Mouse (Mus musculus) limb, embryonic 13.5 days (tissue): ENCODE data around the gene Rnf17. TPM values are rescaled to one million over a fixed set of nuclear protein-coding genes. Genes with fewer than 3 reads are reported as not detected.

ENCODE experiments used
- ATAC-seq: fragments of 200-750 bp; cut with Nextera tagmentation; 2 replicates; pipeline ENCODE4 v1.8.0; 2017; ENCODE audit warnings: low read depth, moderate number of reproducible peaks, moderate TSS enrichment; ENCODE audit not compliant: low FRiP score
- H3K27ac ChIP-seq: fragments of 300-500 bp; sonication (generic); 2 replicates; pipeline ENCODE4 v1.5.1; 2015; ENCODE audit warnings: inconsistent platforms, mild to moderate bottlenecking, moderate library complexity
- H3K27me3 ChIP-seq: fragments of 300-500 bp; sonication (generic); 2 replicates; pipeline ENCODE4 v1.6.1; 2015; ENCODE audit warnings: mild to moderate bottlenecking, inconsistent platforms
- H3K36me3 ChIP-seq: fragments of 300-500 bp; sonication (generic); 2 replicates; pipeline ENCODE4 v1.6.1; 2015; ENCODE audit warnings: inconsistent platforms, mild to moderate bottlenecking, moderate library complexity
- H3K4me1 ChIP-seq: fragments of 300-500 bp; sonication (generic); 2 replicates; pipeline ENCODE4 v1.6.1; 2015; ENCODE audit warnings: inconsistent platforms
- H3K4me2 ChIP-seq: fragments of 300-500 bp; sonication (generic); replicated peaks from 2 replicates; pipeline ENCODE4 v1.6.1; 2015; ENCODE audit warnings: inconsistent platforms, mild to moderate bottlenecking, moderate library complexity
- H3K4me3 ChIP-seq: fragments of 300-500 bp; sonication (generic); 2 replicates; pipeline ENCODE4 v1.5.1; 2015; ENCODE audit warnings: moderate library complexity, mild to moderate bottlenecking, inconsistent platforms
- H3K9ac ChIP-seq: fragments of 300-500 bp; sonication (generic); 2 replicates; pipeline ENCODE4 v1.6.1; 2015; ENCODE audit warnings: mild to moderate bottlenecking, inconsistent platforms
- H3K9me3 ChIP-seq: fragments of 300-500 bp; sonication (generic); 2 replicates; pipeline ENCODE4 v1.6.1; 2016; ENCODE audit warnings: inconsistent platforms
- WGBS: fragments of 180-500 bp; shearing (Covaris S2); methylation state at CpG from one replicate; pipeline ENCODE4 v1.1.7; 2015; 5-methylcytosine and 5-hydroxymethylcytosine counted together
- polyA plus RNA-seq: library from polyadenylated mRNA; unstranded; fragments of >200 nt; fragmentation: Nextera tagmentation; extraction: Ambion mirVana; gene quantifications from 2 replicates; pipeline ENCODE4 v1.2.1, GENCODE M21; 2015

Rnf17 gene
- polyA plus RNA-seq, 1 experiment from 2014 or later: 1.3 TPM

DNA sequence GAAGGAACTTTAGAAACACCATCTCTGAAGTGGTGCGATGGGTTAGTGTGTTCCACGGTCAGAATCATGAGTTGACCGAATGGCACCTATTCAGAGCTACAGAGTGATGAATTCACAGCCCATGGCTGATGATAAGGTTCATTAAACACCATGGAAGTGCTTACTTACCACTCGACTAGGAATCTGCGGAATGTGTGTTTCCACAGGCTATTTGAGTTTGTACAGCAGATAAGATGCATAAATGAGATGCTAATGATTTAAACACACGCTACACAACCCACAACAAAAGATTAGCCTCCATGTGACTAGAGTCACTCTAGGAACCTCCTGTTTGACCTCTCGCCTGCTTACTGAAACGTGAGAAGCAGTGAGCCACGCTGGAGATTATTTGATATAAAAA lies 23.0 kb upstream of the Rnf17 start:
- Histone ChIP-seq H3K27me3 (no peaks in the 10 kb centered on the region), H3K9me3 (no peaks in the 10 kb centered on the region), H3K4me3 (no peak overlapping the region), H3K4me2 (no peak overlapping the region), H3K27ac (no peak overlapping the region), H3K9ac (no peak overlapping the region), H3K36me3 (no peaks in the 10 kb centered on the region), H3K4me1 (no peaks in the 10 kb centered on the region)
- ATAC-seq: no peak
- WGBS: 73% methylated on average over 9 of the region's 9 CpGs

DNA sequence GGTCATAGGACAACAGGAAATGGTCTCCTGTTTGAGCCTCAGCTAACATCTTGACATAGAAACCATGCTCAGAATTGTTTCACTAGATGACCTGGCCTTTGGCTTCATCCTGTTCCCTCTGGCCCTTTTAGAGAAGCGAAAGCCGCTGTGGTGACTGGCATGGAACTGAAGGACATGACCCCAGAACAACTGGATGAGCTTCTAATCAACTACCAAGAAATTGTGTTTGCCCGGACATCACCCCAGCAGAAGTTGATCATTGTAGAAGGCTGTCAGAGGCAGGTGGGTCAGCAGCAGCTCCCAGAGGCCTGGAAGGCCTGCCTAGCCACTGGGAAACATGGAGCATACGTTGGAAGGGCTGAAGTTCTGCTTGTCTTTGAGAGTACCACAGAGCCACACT lies 20.0 kb upstream of the Rnf17 start:
- WGBS: 85% methylated on average over 4 of the region's 4 CpGs
- no peaks in the 10 kb centered on the region for H3K27me3 ChIP-seq

DNA sequence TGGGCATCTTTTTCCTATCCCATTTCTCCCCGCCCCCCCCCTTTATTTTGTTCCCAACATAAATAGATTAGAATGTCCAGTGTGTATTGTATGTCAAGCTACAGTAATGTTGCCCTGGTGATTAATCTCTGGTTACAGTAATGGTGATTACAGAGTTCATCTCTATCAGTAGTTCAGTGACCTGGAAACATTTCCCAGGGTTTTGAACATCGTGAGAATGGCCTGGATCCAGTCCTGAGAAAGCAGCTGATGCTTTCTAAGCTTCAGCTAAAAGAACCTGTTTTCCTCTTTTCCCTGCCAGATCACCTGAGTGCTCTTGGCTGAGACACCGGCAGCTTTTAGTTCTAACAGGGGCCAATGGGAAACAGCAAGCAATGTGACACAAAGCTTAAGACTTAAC lies 12.1 kb upstream of the Rnf17 start:
- H3K27ac ChIP-seq: no peak overlapping the region
- no peak overlapping the region for H3K4me3 ChIP-seq

More for the DNA sequence above, 20.0 kb upstream of the Rnf17 start:
- Histone ChIP-seq H3K4me3 (no peak overlapping the region), H3K4me2 (no peak overlapping the region), H3K9me3 (no peaks in the 10 kb centered on the region), H3K27ac (no peak overlapping the region), H3K36me3 (no peaks in the 10 kb centered on the region), H3K9ac (no peak overlapping the region), H3K4me1 (no peaks in the 10 kb centered on the region)
- no peak for ATAC-seq

DNA sequence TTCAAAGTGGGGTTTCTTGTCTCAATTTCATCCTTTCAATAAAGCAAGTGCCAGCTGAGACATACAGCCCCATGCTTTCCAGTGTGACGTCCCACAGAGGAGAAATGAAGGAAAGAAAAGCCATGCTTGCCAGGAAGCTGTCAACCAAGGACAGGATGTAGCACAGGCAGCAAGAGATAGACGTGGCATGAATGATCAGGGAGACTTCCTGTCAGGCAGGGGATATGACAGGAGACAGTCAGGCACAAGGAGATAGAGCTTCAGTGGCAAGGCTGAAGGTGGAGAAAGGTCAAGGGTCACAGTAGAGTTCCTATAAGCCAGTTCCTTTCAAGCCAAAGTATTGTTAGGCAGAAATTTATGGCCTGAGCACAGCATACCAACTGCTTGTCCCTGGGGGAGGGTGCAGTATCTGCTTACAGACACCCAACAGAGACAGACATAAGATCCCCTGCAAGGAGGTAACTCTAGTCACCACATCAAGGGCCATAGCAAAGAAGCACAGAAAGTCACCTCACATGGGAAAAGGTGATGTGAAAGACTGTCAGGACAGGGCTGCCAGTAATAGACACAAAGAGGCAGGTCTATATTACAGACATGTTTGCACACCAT lies 8.6 kb upstream of the Rnf17 start:
- Histone ChIP-seq H3K9me3 (no peaks in the 10 kb centered on the region), H3K4me2 (no peak overlapping the region), H3K9ac (no peak overlapping the region), H3K36me3 (no peaks in the 10 kb centered on the region), H3K4me3 (no peak overlapping the region), H3K27ac (no peak overlapping the region), H3K4me1 (no peaks in the 10 kb centered on the region), H3K27me3 (no peaks in the 10 kb centered on the region)
- ATAC-seq: no peak
- WGBS: 22% methylated on average over 2 of the region's 2 CpGs

More for the DNA sequence above, 12.1 kb upstream of the Rnf17 start:
- ATAC-seq: no peak
- WGBS: 85% methylated on average over 3 of the region's 3 CpGs
- Histone ChIP-seq H3K4me2 (no peak overlapping the region), H3K27me3 (no peaks in the 10 kb centered on the region), H3K4me1 (no peaks in the 10 kb centered on the region), H3K36me3 (no peaks in the 10 kb centered on the region), H3K9ac (no peak overlapping the region), H3K9me3 (no peaks in the 10 kb centered on the region)

DNA sequence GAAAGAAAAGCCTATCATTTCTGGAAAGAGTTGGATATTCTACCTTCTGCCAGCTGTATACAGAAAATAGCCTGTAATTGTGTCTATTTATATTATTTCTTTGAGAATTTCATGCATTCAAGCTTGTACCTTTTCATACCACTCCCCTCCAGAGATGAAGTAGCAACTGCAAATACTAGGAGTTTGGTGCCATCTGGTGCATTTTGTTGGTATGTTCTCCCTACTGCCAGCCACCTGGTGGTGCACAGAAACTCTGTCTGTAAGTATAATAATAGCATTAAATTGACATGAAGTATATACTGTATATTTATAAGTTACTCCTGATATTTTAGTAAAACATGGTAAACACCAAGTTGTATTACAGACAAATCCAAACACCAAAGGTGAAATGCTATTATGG lies 4.4 kb upstream of the Rnf17 start:
- no peak for ATAC-seq
- no peak overlapping the region for H3K27ac ChIP-seq
- no peak overlapping the region for H3K9ac ChIP-seq
- no peak overlapping the region for H3K4me3 ChIP-seq
- no peaks in the 10 kb centered on the region for H3K9me3 ChIP-seq
- H3K4me1 ChIP-seq: no peaks in the 10 kb centered on the region
- no peaks in the 10 kb centered on the region for H3K36me3 ChIP-seq
- no peak overlapping the region for H3K4me2 ChIP-seq
- no peaks in the 10 kb centered on the region for H3K27me3 ChIP-seq

DNA sequence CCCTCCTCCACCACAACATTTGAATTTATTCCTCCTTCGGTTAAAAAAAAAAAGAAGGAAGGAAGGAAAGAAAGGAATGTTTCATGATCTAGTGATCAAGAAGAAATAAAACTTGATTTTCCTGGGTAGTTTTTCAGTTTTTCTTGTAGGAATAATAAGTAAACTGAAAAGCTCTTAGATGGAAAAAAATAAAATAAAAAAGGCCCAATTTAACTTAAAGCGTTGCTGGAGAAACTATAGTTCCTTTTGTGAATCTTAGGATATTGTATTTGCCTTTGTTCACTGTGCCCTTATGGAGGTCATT lies 643 bp downstream of the Rnf17 start:
- Histone ChIP-seq H3K4me3 (no peak overlapping the region), H3K4me2 (no peak overlapping the region), H3K27ac (no peak overlapping the region), H3K36me3 (no peaks in the 10 kb centered on the region), H3K9ac (no peak overlapping the region), H3K27me3 (no peaks in the 10 kb centered on the region), H3K9me3 (no peaks in the 10 kb centered on the region), H3K4me1 (no peaks in the 10 kb centered on the region)
- no peak for ATAC-seq
- WGBS: 92% methylated on average over 2 of the region's 2 CpGs

DNA sequence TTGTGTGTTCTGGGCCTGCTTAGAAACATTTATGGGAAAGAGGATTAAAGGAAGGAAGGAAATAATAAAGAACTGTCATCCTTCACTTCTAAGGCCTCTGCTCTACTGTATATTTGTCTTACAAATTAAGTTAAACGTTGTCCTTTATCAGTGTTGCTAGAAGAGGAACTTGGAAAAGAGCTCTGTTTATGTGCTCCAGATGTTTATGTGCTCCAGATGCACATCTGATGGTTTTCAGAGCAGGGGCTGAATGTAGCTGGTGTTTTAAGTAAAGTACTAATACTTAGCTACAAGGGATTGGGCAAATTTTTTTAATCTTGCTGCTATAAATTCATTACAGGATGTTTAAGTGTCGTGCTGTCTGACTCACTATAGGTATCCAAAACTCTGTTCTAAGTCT lies 59.7 kb downstream of the Rnf17 start:
- Histone ChIP-seq H3K9ac (no peak overlapping the region), H3K9me3 (no peaks in the 10 kb centered on the region), H3K4me2 (no peak overlapping the region), H3K27ac (no peak overlapping the region), H3K27me3 (no peaks in the 10 kb centered on the region), H3K4me1 (no peaks in the 10 kb centered on the region), H3K36me3 (no peaks in the 10 kb centered on the region), H3K4me3 (no peak overlapping the region)
- 34% methylated on average over 2 of the region's 2 CpGs for WGBS
- ATAC-seq: no peak

DNA sequence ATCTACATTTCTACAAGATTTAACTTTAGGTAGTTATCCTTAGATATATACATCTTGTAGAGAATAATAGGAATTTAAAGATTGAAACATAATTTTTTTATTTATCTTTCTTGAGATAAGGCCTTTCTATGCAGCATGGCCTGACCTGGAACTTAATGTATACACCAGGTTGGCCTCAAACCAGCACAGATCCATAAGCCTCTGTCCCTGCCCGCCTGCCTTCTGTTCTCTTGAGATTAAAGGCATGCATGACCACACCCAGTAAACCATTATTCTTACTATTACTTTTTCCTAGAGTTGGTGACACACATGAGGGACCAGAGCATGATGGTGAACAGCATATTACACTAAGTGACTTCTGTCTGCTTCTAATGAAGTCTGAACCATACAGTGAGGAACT lies 60.3 kb downstream of the Rnf17 start:
- H3K36me3 ChIP-seq: no peaks in the 10 kb centered on the region
- no peaks in the 10 kb centered on the region for H3K4me1 ChIP-seq
- H3K27me3 ChIP-seq: no peaks in the 10 kb centered on the region
- no peak for ATAC-seq
- no peak overlapping the region for H3K9ac ChIP-seq
- H3K27ac ChIP-seq: no peak overlapping the region
- no peaks in the 10 kb centered on the region for H3K9me3 ChIP-seq
- WGBS: 77% methylated on average over 1 of the region's 1 CpGs
- H3K4me2 ChIP-seq: no peak overlapping the region
- no peak overlapping the region for H3K4me3 ChIP-seq

DNA sequence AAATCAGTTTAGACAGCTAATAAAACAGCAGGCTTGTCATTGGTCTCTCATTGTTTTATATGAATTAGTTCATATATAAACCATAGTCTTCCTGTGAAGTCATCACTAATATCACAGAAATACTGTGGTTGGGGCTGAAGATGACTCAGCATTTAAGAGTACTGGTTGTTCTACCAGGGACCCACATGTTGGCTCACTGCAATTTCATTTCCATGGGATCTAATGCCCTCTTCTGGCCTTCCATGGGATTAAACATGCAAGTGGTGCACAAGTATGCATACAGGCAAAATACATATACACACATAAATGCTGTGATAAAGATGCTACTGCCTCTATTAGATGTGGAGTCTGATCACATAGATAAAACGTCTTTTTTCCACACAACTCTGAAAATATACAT lies 65.8 kb downstream of the Rnf17 start:
- Histone ChIP-seq H3K9ac (no peak overlapping the region), H3K27me3 (no peaks in the 10 kb centered on the region), H3K4me3 (no peak overlapping the region), H3K36me3 (no peaks in the 10 kb centered on the region), H3K27ac (no peak overlapping the region), H3K4me1 (no peaks in the 10 kb centered on the region), H3K4me2 (no peak overlapping the region), H3K9me3 (no peaks in the 10 kb centered on the region)
- no peak for ATAC-seq
- 44% methylated on average over 1 of the region's 1 CpGs for WGBS

DNA sequence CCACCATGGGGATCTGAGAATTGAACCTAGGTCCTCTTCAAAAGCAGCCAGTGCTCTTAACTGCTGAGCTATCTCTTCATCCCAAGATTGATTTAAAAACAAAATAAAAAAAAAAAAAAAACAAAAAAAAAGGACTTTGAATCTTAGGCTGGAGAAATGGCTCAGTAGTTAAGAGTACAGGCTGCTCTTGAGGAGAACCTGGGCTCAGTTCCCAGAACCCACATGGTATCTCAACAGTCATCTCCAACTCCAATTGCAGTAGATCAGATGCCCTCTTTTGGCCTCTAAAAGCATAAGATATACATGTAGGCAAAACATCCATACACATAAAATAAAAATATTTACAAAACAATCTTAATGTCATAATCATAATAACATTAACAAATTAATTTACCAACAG lies 87.4 kb downstream of the Rnf17 start:
- Histone ChIP-seq H3K4me1 (no peaks in the 10 kb centered on the region), H3K27ac (no peak overlapping the region), H3K36me3 (no peaks in the 10 kb centered on the region), H3K4me3 (no peak overlapping the region), H3K27me3 (no peaks in the 10 kb centered on the region), H3K9ac (no peak overlapping the region), H3K9me3 (no peaks in the 10 kb centered on the region), H3K4me2 (no peak overlapping the region)
- no peak for ATAC-seq

DNA sequence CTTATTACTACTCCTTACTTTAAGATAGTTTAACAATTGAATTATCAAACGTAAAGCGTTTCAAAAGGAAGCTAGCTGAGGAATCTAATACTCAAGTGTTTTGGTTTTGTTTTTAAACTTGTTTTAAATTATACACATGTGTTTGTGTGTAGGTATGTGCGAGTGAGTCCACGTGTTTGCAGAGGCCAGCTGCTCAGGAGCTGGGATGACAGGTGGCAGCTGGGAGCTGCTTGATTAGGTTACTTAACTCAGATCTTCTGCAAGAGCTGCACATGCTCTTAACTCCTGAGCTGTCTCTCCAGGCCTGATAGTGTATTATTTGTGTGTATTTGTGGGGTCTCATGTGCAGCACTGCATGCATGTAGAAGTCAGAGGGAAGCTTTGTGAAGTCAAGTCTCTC lies 100.0 kb downstream of the Rnf17 start:
- H3K4me2 ChIP-seq: no peak overlapping the region
- 50% methylated on average over 4 of the region's 4 CpGs for WGBS

DNA sequence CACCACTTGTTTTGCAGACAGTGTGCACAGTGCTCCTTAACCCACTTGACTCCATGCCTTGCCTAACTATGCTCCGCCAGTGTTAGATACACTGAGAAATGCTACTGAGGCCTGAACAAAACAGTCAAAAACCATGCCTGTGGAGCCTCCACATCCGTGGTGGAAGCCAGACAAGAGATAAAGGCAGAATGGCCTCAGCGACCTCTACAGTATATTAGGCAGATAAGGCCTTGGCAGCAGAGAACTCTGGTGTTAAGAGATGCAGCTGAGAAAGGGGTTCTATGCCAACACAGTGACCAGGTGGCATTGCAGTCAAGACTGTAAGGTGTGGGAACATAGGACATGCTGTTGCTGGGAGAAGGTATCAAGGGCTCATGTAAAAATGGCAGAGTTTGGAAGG lies 104.4 kb downstream of the Rnf17 start:
- ATAC-seq: no peak
- H3K36me3 ChIP-seq: no peaks in the 10 kb centered on the region
- WGBS: 80% methylated on average over 3 of the region's 3 CpGs

More for the DNA sequence above, 100.0 kb downstream of the Rnf17 start:
- Histone ChIP-seq H3K4me3 (no peak overlapping the region), H3K9me3 (no peaks in the 10 kb centered on the region), H3K27me3 (no peaks in the 10 kb centered on the region), H3K36me3 (no peaks in the 10 kb centered on the region), H3K4me1 (0 out of 2 replicates have a peak, but pooled peaks cover 4% of the 10 kb centered on the region), H3K9ac (no peak overlapping the region), H3K27ac (no peak overlapping the region)
- no peak for ATAC-seq

DNA sequence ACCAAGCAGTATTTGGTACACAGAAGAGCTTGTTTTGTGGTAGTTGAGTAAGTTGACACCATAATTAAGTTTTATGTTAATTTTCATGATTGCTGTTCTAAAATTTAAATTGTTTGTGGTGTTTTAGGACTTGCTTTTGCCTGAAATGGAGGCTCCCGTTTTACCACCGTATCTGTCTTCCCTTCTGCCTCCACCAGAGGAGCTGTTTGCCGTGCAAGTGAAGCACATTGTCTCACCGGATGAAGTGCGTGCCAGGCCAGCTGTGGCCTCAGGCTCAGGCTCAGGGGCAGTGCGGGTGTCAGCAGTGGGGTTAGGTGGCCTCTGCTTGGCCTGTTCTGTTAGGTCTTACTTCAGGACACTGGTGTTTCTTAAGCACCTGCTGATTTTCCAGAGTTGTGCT lies 109.7 kb downstream of the Rnf17 start:
- H3K9me3 ChIP-seq: no peaks in the 10 kb centered on the region
- no peak for ATAC-seq
- H3K27me3 ChIP-seq: no peaks in the 10 kb centered on the region
- H3K36me3 ChIP-seq: no peaks in the 10 kb centered on the region
- H3K4me1 ChIP-seq: no peaks in the 10 kb centered on the region
- no peak overlapping the region for H3K4me2 ChIP-seq
- H3K4me3 ChIP-seq: no peak overlapping the region
- 25% methylated on average over 6 of the region's 6 CpGs for WGBS
- H3K9ac ChIP-seq: no peak overlapping the region
- no peak overlapping the region for H3K27ac ChIP-seq

More for the DNA sequence above, 104.4 kb downstream of the Rnf17 start:
- Histone ChIP-seq H3K27me3 (no peaks in the 10 kb centered on the region), H3K4me3 (no peak overlapping the region), H3K4me1 (no peaks in the 10 kb centered on the region), H3K9ac (no peak overlapping the region), H3K9me3 (no peaks in the 10 kb centered on the region), H3K4me2 (no peak overlapping the region), H3K27ac (no peak overlapping the region)
